Mouse (Mus musculus): Measurements from ENCODE around the gene Cda.

Gene Cda

GRCm38 (mm10) chr4:138367641-138368497 is at the start of gene Cda:
Cda (minus strand) TSS chr4:138367992.
- peak in 1 of 2 experiments; percentile 25 for DNase-seq (ENCODE audit: low spot score in 2 of 2)

- no peak for DNase-seq (ENCODE audit: low spot score in 2 of 2)
These were observed 48.6 kb upstream of the Cda start for GRCm38 (mm10) chr4:138416414-138416813.

- DNase-seq (ENCODE audit: low spot score in 2 of 2), result no peak
These were observed 48.2 kb upstream of the Cda start for GRCm38 (mm10) chr4:138415991-138416390.

GRCm38 (mm10) chr4:138414725-138415124 is 46.9 kb upstream of the Cda start:
- no peak for DNase-seq (ENCODE audit: low spot score in 2 of 2)

GRCm38 (mm10) chr4:138411504-138412121 is 43.8 kb upstream of the Cda start:
- no peak for DNase-seq (ENCODE audit: low spot score in 2 of 2)

- DNase-seq (ENCODE audit: low spot score in 2 of 2), result no peak
These were observed 43.2 kb upstream of the Cda start for GRCm38 (mm10) chr4:138411011-138411410.

GRCm38 (mm10) chr4:138407479-138408194 is 39.8 kb upstream of the Cda start:
- peak; percentile 39 to 64 for DNase-seq (ENCODE audit: low spot score in 2 of 2)

- peak; percentile 23 to 40 for DNase-seq (ENCODE audit: low spot score in 2 of 2)
These were observed 37.0 kb upstream of the Cda start for GRCm38 (mm10) chr4:138404806-138405205.

- DNase-seq (ENCODE audit: low spot score in 2 of 2), result no peak
These were observed 28.9 kb upstream of the Cda start for GRCm38 (mm10) chr4:138396711-138397110.

GRCm38 (mm10) chr4:138395971-138396645 is 28.3 kb upstream of the Cda start, which contains the start of gene Fam43b:
Fam43b (minus strand) TSS chr4:138396528.
- DNase-seq (ENCODE audit: low spot score in 2 of 2), result no peak

- no peak for DNase-seq (ENCODE audit: low spot score in 2 of 2)
These were observed 27.5 kb upstream of the Cda start for GRCm38 (mm10) chr4:138395087-138395970.

- no peak for DNase-seq (ENCODE audit: low spot score in 2 of 2)
These were observed 25.9 kb upstream of the Cda start for GRCm38 (mm10) chr4:138393703-138394102.

- no peak for DNase-seq (ENCODE audit: low spot score in 2 of 2)
These were observed 16.0 kb upstream of the Cda start for GRCm38 (mm10) chr4:138383789-138384188.

GRCm38 (mm10) chr4:138382462-138382861 is 14.7 kb upstream of the Cda start:
- no peak for DNase-seq (ENCODE audit: low spot score in 2 of 2)

- DNase-seq (ENCODE audit: low spot score in 2 of 2), result no peak
These were observed 12.4 kb upstream of the Cda start for GRCm38 (mm10) chr4:138380132-138380689.

- DNase-seq (ENCODE audit: low spot score in 2 of 2), result no peak
These were observed 11.5 kb upstream of the Cda start for GRCm38 (mm10) chr4:138379091-138379840.

- no peak for DNase-seq (ENCODE audit: low spot score in 2 of 2)
These were observed 9.7 kb upstream of the Cda start for GRCm38 (mm10) chr4:138377526-138377925.

GRCm38 (mm10) chr4:138375117-138375516 is 7.3 kb upstream of the Cda start:
- DNase-seq (ENCODE audit: low spot score in 2 of 2), result no peak

GRCm38 (mm10) chr4:138370996-138371516 is 3.3 kb upstream of the Cda start:
- no peak for DNase-seq (ENCODE audit: low spot score in 2 of 2)
